Mouse (Mus musculus) layer of hippocampus, adult 9-11 months (tissue): Measurements from ENCODE around the gene Ap2a1.

Experiments used
- DNase-seq: peaks from one replicate; pipeline ENCODE4 v3.0.0; 2022

The Ap2a1 gene

GRCm38 (mm10) chr7:44863982-44864494, 65.3 kb downstream of the Ap2a1 start:
- no peak for DNase-seq

GRCm38 (mm10) chr7:44863210-44863609, 66.1 kb downstream of the Ap2a1 start:
- no peak for DNase-seq

DNA sequence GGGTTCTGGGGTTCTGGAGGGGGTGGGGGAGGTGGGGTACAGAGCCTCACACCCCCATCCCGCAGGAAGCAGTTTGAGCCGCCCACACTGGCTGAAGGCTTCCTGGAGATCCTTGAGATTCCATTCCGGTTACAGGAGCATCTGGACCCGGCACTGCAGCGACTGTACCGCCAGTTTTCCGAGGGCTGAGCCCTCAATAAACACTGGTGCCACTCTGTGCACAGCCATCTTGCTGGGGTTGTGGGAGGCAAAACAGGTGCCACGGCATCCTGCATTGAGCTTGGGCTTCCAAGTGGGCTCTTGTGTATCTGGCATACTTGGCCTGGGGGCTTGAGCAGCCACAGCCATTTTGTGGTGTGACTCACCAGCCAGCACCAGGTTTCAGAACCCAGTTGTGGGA, 66.9 kb downstream of the Ap2a1 start:
- DNase-seq, result no peak

DNA sequence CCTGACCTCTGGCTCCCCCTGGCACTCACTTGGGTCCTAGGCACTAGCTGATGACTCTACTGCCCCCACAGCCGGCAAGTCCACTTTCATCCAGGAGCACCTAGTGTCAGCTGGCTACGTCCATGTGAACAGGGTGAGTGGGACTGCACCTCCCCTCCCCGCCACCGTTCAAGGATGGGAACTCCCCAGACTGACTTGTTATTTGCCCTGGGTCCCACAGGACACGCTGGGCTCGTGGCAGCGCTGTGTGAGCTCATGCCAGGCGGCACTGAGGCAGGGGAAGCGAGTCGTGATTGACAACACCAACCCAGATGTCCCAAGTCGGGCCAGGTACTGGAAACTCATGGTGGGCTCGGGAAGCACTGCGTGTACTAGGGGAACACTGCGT, 67.9 kb downstream of the Ap2a1 start:
- DNase-seq, result no peak

DNA sequence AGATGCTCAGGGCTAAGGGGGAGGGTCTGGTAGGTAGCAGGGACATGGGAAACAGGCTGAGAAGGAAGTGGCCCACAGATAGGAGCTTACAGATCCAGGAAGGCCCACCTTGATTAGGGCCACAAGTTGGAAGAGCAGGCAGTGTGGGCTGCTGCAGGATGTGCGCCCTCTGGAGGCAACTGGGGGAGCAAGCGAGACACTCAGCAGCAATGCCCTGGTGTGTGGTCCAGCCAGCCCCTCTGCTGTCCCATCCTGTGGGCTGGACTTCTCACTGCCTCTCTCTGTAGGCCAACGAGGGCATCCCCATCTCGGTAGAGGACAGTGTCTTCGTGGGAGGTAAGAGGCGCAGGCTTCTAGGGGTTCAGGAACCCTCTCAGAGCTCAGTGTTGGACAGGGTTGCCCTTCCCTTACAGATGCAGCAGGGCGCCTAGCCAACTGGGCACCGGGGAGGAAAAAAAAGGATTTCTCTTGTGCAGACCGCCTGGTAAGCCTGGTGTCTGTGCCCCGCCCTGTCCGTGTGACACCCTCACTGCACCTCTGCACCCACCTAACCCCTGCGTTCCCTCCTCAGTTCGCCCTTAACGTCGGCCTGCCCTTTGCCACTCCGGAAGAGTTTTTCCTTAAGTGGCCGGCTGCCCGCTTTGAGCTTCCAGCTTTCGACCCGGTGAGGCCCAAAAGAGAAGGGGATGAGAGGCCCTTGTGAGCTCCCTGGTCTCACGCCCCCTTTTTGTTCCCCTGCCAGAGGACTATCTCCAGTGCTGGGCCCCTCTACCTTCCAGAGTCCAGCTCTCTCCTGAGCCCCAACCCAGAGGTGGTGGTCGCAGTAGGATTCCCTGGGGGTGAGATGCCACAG, 68.5 kb downstream of the Ap2a1 start:
- DNase-seq, result no peak

- DNase-seq, result no peak
Observed at GRCm38 (mm10) chr7:44859896-44860295, 69.4 kb downstream of the Ap2a1 start.

DNA sequence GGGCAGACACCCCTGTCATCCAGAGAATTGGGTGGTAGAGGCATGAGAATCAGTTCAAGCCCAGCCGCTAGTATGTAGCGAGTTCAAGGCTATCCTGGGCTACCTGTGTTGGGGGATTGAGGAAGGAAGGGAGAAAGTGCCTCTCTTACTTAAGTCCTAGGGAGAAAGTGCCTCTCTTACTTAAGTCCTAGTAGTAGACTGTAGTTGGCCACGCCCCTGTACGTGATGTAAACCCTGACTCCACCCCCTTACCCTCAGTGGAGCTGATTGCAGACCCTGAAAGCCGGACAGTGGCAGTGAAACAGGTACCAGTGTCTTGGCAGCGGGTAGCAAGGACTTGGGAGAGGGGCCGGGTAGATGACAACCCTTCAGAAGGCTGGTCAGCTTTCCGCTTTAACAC, 71.4 kb downstream of the Ap2a1 start:
- DNase-seq, result no peak

DNA sequence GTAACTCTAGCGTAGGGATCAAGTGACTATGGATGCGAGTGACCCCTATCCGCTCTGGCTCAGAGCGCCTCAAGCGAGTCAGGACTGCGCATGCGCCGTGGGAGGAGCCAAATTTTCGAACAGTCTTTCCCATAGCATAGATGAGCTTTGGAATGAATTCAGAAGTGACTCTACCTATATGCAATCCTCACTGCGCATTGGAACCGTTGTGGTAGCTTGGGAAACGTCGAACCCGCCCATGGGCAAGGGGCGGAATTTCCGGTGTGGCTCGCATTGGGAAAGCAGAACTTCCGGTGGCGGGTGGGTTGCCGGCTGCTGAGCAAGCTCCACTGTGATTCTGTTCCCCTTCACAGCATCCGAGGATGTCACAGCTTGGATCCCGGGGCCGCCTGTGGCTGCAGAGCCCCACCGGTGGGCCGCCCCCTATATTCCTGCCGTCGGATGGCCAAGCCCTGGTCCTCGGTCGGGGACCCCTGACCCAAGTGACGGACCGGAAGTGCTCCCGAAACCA, 72.2 kb downstream of the Ap2a1 start, which contains the start of gene Pnkp:
Gene Pnkp, plus strand, starts transcription at position 98 of the 511 bp plus-strand sequence.
- DNase-seq, result peak; percentile 94

DNA sequence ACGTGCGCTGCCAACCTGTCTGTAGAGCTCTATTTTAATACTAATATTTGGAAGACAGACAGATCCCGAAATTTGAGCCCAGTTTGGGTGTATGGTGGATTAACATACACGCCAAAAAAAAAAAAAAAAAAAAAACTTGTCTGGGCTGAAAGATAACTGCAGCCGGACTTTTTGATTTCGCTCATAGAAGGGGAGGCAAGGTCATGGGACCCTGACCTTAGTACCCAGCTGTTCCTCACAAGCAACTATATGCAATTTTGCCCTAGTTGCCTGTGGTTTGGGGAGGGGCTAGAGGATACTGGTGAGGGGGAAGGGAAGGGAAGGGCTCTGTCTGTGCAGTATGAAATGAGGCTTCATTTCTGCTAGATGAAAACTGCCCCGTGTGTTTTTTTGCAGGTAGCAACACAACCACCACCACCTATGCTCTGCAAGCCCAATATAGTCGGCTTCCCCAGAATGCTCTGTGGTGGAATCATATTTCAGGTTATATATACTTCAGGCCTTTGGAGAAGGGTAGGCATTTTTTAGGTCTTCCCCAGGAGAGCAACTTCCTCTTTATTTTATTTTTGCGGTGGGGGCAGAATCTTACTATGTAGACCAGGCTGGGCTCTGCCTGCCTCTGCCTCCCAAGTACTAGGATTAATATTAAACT, 72.9 kb downstream of the Ap2a1 start:
- no peak for DNase-seq

GRCm38 (mm10) chr7:44855036-44855435, 74.3 kb downstream of the Ap2a1 start:
- DNase-seq, result no peak

DNA sequence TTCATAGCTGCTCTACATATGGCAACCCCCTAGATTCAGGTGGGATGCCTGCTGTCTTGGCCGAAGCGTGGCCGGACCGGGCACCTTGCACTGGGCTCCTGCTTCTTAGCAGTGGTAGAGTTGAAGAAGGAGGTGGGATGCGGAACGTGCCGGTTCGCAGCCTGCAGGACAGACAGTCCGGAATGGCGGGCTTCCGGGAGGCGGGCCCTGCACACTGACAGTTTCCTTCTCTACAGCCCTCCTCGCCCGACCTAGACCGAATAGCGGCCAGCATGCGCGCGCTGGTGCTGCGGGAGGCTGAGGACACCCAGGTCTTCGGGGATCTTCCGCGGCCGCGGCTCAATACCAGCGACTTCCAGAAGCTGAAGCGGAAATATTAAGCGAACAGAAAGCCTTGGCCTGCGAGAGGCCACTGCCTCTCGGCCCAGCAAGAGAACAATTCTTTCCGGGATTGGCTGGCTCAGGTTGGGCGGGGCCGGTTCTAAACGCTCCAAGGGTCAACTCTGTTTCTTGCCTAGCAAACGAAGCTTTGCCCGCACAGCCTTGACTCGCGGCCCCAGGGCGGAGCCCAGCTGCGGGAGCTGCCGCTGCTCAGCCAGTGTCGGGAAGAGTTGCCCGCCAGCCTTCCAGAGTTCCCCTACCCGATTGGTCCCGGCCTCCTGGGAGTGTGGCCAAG, 74.8 kb downstream of the Ap2a1 start:
- peak; percentile 78 for DNase-seq

- no peak for DNase-seq
Observed at GRCm38 (mm10) chr7:44853596-44854355, 75.5 kb downstream of the Ap2a1 start.

GRCm38 (mm10) chr7:44853065-44853464, 76.2 kb downstream of the Ap2a1 start:
- no peak for DNase-seq

GRCm38 (mm10) chr7:44852259-44853027, 76.9 kb downstream of the Ap2a1 start:
- no peak for DNase-seq

- no peak for DNase-seq
Observed at GRCm38 (mm10) chr7:44851625-44852234, 77.6 kb downstream of the Ap2a1 start.

DNA sequence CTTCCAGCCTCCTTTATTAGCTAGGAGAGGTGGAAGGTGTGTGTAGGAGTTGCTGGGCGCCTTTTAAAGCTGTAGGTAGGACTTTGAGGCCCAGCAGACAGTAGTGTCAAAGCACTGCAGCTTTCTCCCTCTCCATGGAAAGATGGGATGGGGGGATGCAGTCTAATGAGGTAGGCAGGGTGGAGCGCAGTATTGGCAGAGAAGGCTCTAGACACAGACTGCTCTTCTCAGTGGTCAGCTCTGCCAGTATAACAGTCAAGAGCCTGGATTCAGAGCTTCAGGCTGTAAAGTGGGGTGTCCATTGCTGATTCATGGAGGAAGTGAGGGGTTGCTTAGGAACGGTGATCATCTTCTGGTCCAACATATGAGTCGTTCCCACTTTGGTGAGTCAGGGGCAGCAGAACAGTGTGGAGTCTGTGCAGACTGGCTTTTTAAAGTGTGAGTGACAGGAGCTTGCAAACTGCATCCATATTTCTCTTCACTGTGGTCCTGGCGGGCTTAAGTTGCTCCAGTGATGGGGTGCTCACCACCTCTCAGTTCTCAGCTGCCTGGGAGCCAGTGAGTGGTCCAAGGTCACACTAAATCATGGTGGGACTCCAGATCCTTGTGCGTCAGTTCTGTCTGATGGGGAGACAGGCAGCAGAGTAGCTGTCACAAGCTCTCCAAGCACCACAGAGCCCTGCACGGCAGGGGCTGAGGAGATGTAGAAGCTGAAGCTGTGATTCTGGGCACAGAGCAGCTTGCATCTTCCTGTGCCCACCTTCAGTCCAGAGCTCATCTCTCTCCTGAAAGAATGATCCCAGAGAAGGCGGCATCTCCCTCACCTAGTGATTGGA, 78.3 kb downstream of the Ap2a1 start:
- DNase-seq, result peak; percentile 31
